32 mouse cellular contexts compared by ENCODE assay signal in the genomic region with DNA sequence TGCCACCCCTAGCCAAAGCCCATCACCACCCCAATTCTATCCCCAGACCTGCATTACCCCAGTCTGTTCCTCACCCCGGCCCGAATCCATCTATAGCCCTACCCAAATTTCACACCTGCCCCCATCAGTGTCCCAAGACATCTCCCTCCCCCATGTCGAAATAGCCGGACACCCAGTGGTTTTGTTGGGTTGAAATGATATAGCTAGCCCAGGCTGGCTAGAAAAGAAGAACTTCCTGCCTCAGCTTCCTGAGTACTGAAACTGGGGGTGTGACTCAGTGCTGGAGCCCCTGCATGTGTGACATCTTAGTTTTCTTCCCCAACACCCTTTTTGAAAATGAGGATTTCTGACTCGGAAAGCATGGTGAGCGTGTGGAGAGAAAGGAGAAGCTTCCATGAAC. TPM values are rescaled to one million over a fixed set of nuclear protein-coding genes. Genes with fewer than 3 reads are reported as not detected.
DNase-seq lines count a peak whose midpoint lies in the region; ATAC-seq and TF ChIP-seq lines count a peak whose summit lies in the region.
"Had no signal": no experiment of that assay in that cellular context is flagged by ENCODE, and none has a peak within 500 bp of the region (broad histone marks: within the 10 kb centered on the region; RNA-seq: fewer than 3 reads in every experiment).

No protein-coding gene starts in this region.

- peaks cover 5% of the 10 kb centered on the region for H3K4me1 ChIP-seq in bone marrow, adult 2 months (ENCODE audit: control insufficient read depth, insufficient read depth, low read length)

- peak overlapping the region; percentile 40 for H3K4me3 ChIP-seq in bone marrow, adult 2 months (replicated peaks; ENCODE audit: control insufficient read depth, low read depth, low read length)
- H3K4me3 ChIP-seq: embryonic facial prominence, embryonic 12.5 days; embryonic facial prominence, embryonic 15.5 days; gastrocnemius, adult 2 months; heart, embryonic 12.5 days; heart, embryonic 15.5 days; hindbrain, embryonic 10.5 days; hindbrain, embryonic 13.5 days had no signal

- peak; percentile 85 for DNase-seq in 416B (ENCODE audit: low read depth)
- no peak for DNase-seq in layer of hippocampus, adult 8-10 months (ENCODE audit: low spot score in 2 of 2)
- DNase-seq in kidney, postnatal 4 days = no peak
- DNase-seq in urinary bladder, adult 18-20 months (ENCODE audit: low spot score in 2 of 2) = no peak
- DNase-seq: adrenal gland, adult 8-10 months; adrenal gland, postnatal 25 days; cerebellum, adult 11 months; cerebellum, adult 2 months; cerebellum, adult 9-11 months; cerebellum, postnatal 25 days; forebrain, postnatal 0 days; gastrocnemius, adult 2 months; gastrocnemius, postnatal 14 days; heart, adult 18-20 months; heart, postnatal 10 days; heart, postnatal 36 days had no signal

- WGBS in bone marrow, adult 2 months = 30% methylated on average over 6 of the region's 6 CpGs

- ATAC-seq in megakaryocyte, adult 5-6 weeks (ENCODE audit: poor library complexity, severe bottlenecking) = peak; percentile 39
- ATAC-seq: activated CD4-positive, CD25-positive, alpha-beta regulatory T cell, adult 4 months; forebrain, embryonic 14.5 days; forebrain, postnatal 0 days; hindbrain, embryonic 16.5 days had no signal

- TF ChIP-seq POLR2A in bone marrow, adult 2 months (IDR thresholded peaks at IDR 0.05; ENCODE audit: borderline replicate concordance, control insufficient read depth, low read depth, low read length) = no peak

- peak overlapping the region; percentile 38 for H3K27ac ChIP-seq in bone marrow, adult 2 months (ENCODE audit: control insufficient read depth, insufficient read depth, low read depth, low read length, poor library complexity)
- H3K27ac ChIP-seq: embryonic facial prominence, embryonic 12.5 days; embryonic facial prominence, embryonic 15.5 days; gastrocnemius, adult 2 months; heart, embryonic 15.5 days; hindbrain, embryonic 10.5 days; hindbrain, embryonic 13.5 days had no signal

- TF ChIP-seq CTCF in bone marrow, adult 2 months (IDR thresholded peaks at IDR 0.05; ENCODE audit: control insufficient read depth, insufficient read depth, low read length) = no peak

RNA-seq across cellular contexts. Expression of gene Plaur, which starts 4.6 kb away (rescaled TPM):
- polyA plus RNA-seq in bone marrow, adult 2 months (2011; ENCODE audit: insufficient read depth, insufficient read length, low replicate concordance, missing spikeins) = 31.6 and 85.4 TPM in 2 replicates
- 100 and 110 TPM in 2 replicates for total RNA-seq in megakaryocyte, adult 5-6 weeks (2015)
- 96.3 and 124 TPM in 2 replicates for total RNA-seq in megakaryocyte, adult 5-6 weeks (2017)
- total RNA-seq in layer of hippocampus, adult 8-10 months (2022) = 1 to 10 TPM in 3 of 4 experiments, under 1 TPM in 1; 0.87 to 8.3 (median 2.7) TPM

RNA-seq across cellular contexts. Expression of gene Irgc1, which starts 14.7 kb away (rescaled TPM):
- polyA plus RNA-seq in bone marrow, adult 2 months (2011; ENCODE audit: insufficient read depth, insufficient read length, low replicate concordance, missing spikeins) = not detected in 2 replicates
- total RNA-seq in megakaryocyte, adult 5-6 weeks (2015) = 0.74 and 1.8 TPM in 2 replicates
- 0.66 and 0.94 TPM in 2 replicates for total RNA-seq in megakaryocyte, adult 5-6 weeks (2017)
- not detected for total RNA-seq in layer of hippocampus, adult 8-10 months (2022)
- total RNA-seq: adrenal gland, adult 8-10 months; adrenal gland, postnatal 25 days; common myeloid progenitor, adult 5-6 weeks; ES-E14; forebrain, postnatal 0 days; gastrocnemius, adult 2 months; heart, adult 18-20 months; heart, postnatal 10 days; heart, postnatal 36 days had no signal
- polyA plus RNA-seq: activated CD4-positive, CD25-positive, alpha-beta regulatory T cell, adult 4 months; cerebellum, adult 2 months; embryonic facial prominence, embryonic 12.5 days; embryonic facial prominence, embryonic 15.5 days; forebrain, embryonic 11.5 days; forebrain, embryonic 14.5 days; forebrain, postnatal 0 days; heart, embryonic 12.5 days; heart, embryonic 15.5 days; hindbrain, embryonic 10.5 days; hindbrain, embryonic 13.5 days; hindbrain, embryonic 16.5 days had no signal

RNA-seq across cellular contexts. Expression of gene Cadm4, which starts 15.0 kb away (rescaled TPM):
- 1.4 TPM in 1 of 2 replicates, not detected in the other for polyA plus RNA-seq in bone marrow, adult 2 months (2011; ENCODE audit: insufficient read depth, insufficient read length, low replicate concordance, missing spikeins)
- not detected in 2 replicates for total RNA-seq in megakaryocyte, adult 5-6 weeks (2015)
- not detected in 2 replicates for total RNA-seq in megakaryocyte, adult 5-6 weeks (2017)
- 100 to 1,000 TPM; 123 to 166 (median 143) TPM for total RNA-seq in layer of hippocampus, adult 8-10 months (2022)
- total RNA-seq: common myeloid progenitor, adult 5-6 weeks had no signal
- polyA plus RNA-seq: activated CD4-positive, CD25-positive, alpha-beta regulatory T cell, adult 4 months had no signal

RNA-seq across cellular contexts. Expression of gene Zfp428, which starts 40.0 kb away (rescaled TPM):
- 2.5 and 3.1 TPM in 2 replicates for polyA plus RNA-seq in bone marrow, adult 2 months (2011; ENCODE audit: insufficient read depth, insufficient read length, low replicate concordance, missing spikeins)
- 0.69 TPM in 1 of 2 replicates, not detected in the other for total RNA-seq in megakaryocyte, adult 5-6 weeks (2015)
- total RNA-seq in megakaryocyte, adult 5-6 weeks (2017) = 0.40 TPM in 1 of 2 replicates, not detected in the other
- total RNA-seq in layer of hippocampus, adult 8-10 months (2022) = 10 to 100 TPM; 29.7 to 38.9 (median 34.5) TPM
- polyA plus RNA-seq: activated CD4-positive, CD25-positive, alpha-beta regulatory T cell, adult 4 months had no signal

RNA-seq across cellular contexts. Expression of gene AC161166.1, which starts 45.4 kb away (rescaled TPM):
- polyA plus RNA-seq in bone marrow, adult 2 months (2011; ENCODE audit: insufficient read depth, insufficient read length, low replicate concordance, missing spikeins) = not detected in 2 replicates
- total RNA-seq in megakaryocyte, adult 5-6 weeks (2015) = not detected in 2 replicates
- total RNA-seq in megakaryocyte, adult 5-6 weeks (2017) = not detected in 2 replicates
- total RNA-seq in layer of hippocampus, adult 8-10 months (2022) = not detected
- total RNA-seq: adrenal gland, adult 8-10 months; adrenal gland, postnatal 25 days; common myeloid progenitor, adult 5-6 weeks; forebrain, postnatal 0 days; gastrocnemius, adult 2 months; gastrocnemius, postnatal 14 days; gastrocnemius, postnatal 4 days; heart, adult 18-20 months; heart, postnatal 10 days; heart, postnatal 36 days had no signal
- polyA plus RNA-seq: cerebellum, adult 2 months; frontal cortex, adult 2 months had no signal

Comparison
In these comparisons a context has a peak if more than half of its experiments do, and no peak if none do; other contexts are left out.
1. RNA of gene Plaur, which starts 4.6 kb away (total RNA-seq): 96.3 to 124 TPM in megakaryocyte, adult 5-6 weeks; 0.87 to 8.3 TPM in layer of hippocampus, adult 8-10 months; every median in the first group is over 10 times any median in the second.
2. RNA of gene Cadm4, which starts 15.0 kb away (total RNA-seq): 123 to 166 TPM in layer of hippocampus, adult 8-10 months; not detected in megakaryocyte, adult 5-6 weeks; every median in the first group is over 100 times any median in the second.